Mouse (Mus musculus): ENCODE results near the gene Nsun4. TPM values are rescaled to one million over a fixed set of nuclear protein-coding genes. Genes with fewer than 3 reads are reported as not detected.

Nsun4 gene
- polyA plus RNA-seq, 1 experiment = not detected

DNA sequence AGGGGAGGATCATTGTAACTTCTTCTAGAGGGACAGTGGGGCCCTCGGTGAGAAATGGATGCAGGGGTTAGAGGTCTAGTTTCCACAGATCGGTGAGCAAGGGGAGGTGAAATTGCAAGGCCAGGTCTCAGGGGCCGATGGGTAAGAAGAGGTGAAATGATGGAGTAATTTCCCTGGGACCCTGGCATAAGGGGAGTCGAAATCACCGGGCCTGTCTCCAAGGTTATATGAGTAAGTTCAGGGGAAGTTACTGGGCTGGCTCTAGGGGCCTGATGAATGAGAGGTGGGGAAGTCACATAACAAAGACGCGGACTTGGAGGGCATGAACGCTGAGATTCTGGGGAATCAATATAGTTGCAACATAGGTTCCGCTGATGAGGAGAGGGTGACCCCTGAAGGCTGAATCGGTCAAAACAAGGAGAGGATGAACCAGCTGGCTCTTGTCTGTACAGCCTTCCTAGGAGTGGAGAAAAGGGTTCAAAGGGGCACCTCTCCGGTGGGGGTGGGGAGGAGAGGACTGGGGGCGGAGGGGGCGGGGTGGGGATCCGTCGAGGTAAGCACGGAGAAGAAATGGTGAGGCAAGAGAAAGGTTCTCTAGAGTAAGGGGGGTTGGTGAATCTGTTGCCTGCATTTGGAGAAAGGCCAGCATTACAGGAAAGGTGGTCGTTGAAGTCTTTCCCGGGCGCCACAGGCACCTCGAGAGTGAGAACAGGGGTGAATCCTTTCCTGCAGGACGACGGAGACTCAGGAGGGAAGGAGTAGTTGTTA, 966 bp downstream of the Nsun4 start:
- 10% methylated on average over 22 of the region's 22 CpGs for WGBS
- TF ChIP-seq POLR2A (IDR thresholded peaks at IDR 0.05; ENCODE audit: insufficient read depth, low read depth, low read length) (no peak), CTCF (IDR thresholded peaks at IDR 0.05; ENCODE audit: insufficient read depth, low read depth, low read length) (no peak)

DNA sequence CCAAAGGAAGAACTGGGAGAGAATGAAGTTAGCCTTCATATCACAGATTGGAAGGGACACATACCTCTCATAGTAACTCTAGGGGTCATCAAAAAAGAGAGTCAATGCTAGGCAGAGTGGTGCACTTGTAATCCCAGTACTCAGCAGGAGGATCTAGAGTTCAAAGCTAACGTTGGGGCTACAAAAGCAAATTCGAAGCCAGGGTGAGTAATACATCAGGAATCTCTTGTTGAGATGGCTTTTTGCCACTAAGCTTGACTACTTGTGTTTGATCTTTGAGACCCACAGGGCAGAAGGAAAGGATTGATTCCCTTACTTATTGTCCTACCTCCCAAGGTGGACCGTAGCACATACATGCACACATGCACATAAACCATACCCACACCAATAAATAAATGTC, 4.5 kb downstream of the Nsun4 start:
- peaks cover 2% of the 10 kb centered on the region; the same call in 1 of the 2 replicates for H3K4me1 ChIP-seq (ENCODE audit: control insufficient read depth, insufficient read depth, low read length)
- H3K4me3 ChIP-seq (ENCODE audit: insufficient read depth, low read depth, low read length) = no peak overlapping the region
- TF ChIP-seq CTCF (IDR thresholded peaks at IDR 0.05; ENCODE audit: insufficient read depth, low read depth, low read length) (no peak), POLR2A (IDR thresholded peaks at IDR 0.05; ENCODE audit: insufficient read depth, low read depth, low read length) (no peak)
- no peak overlapping the region for H3K27ac ChIP-seq (ENCODE audit: insufficient read depth, low read depth, low read length)
- WGBS = 79% methylated on average over 3 of the region's 3 CpGs

More for the DNA sequence above, 966 bp downstream of the Nsun4 start:
- Histone ChIP-seq H3K4me1 (ENCODE audit: control insufficient read depth, insufficient read depth, low read length) (peaks cover 2% of the 10 kb centered on the region; the same call in 1 of the 2 replicates), H3K27ac (ENCODE audit: insufficient read depth, low read depth, low read length) (peak overlapping the region; percentile 10; the same call in 1 of the 2 replicates), H3K4me3 (ENCODE audit: insufficient read depth, low read depth, low read length) (peak overlapping the region; percentile 81)

DNA sequence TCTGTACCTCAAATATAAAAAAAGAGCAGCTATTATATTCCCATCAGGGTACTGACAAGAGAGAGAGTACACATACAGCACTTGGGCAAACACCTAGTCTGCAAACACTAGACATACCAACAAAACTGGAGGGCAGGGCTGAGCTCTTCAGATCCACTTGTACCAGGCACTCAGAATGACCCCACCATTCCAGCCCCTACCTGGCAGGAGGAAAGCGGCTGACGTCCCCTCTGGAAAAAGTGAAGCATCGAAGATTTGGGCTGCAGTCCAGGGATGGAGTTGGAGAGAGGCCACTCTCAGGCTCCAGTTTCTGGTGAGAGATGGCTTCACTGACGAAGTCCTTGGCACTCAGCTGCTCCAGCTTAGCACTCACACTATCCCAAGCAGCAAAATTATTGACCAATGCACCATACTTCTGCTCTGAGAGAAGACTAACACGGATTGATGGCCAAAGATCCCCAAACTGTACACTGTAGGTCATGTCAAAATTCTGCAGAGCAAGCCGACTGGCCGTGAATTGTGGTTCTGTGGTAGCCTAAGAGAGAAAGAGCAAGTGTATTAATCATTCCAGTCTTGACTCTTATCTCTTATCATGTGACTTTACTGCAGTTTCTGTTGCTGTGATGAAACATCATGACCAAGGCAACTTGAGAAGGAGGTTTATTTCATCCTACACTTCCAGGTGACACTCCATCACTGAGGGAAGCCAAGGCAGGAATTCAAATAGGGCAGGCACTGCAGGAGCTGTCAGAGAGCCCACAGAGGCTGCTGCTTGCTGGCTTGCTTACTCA, 5.4 kb downstream of the Nsun4 start:
- WGBS = 84% methylated on average over 7 of the region's 7 CpGs
- Histone ChIP-seq H3K4me1 (ENCODE audit: control insufficient read depth, insufficient read depth, low read length) (peaks cover 2% of the 10 kb centered on the region; the same call in 1 of the 2 replicates), H3K27ac (ENCODE audit: insufficient read depth, low read depth, low read length) (no peak overlapping the region), H3K4me3 (ENCODE audit: insufficient read depth, low read depth, low read length) (no peak overlapping the region)
- TF ChIP-seq POLR2A (IDR thresholded peaks at IDR 0.05; ENCODE audit: insufficient read depth, low read depth, low read length) (no peak), CTCF (IDR thresholded peaks at IDR 0.05; ENCODE audit: insufficient read depth, low read depth, low read length) (no peak)

DNA sequence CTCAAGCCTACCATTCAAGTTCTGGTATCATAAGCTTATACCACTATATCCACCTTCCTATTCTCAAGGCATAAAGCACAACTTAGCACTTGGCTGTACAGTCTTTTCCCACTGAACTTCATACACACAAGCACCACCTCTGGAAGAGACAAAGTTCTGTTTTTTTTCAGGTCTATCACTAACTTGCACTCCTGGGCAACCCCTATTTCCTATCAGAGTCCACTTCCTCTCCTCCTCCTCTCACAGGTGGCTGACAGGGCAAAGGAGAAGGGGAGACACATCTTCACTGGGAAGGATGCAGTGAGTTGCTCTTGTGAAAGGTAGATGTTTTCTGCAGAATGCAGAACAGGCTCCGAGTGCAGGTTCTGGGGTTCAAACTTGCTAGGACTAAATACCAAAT, 6.0 kb downstream of the Nsun4 start:
- Histone ChIP-seq H3K4me1 (ENCODE audit: control insufficient read depth, insufficient read depth, low read length) (no peaks in the 10 kb centered on the region), H3K4me3 (ENCODE audit: insufficient read depth, low read depth, low read length) (no peak overlapping the region), H3K27ac (ENCODE audit: insufficient read depth, low read depth, low read length) (no peak overlapping the region)
- TF ChIP-seq POLR2A (IDR thresholded peaks at IDR 0.05; ENCODE audit: insufficient read depth, low read depth, low read length) (no peak), CTCF (IDR thresholded peaks at IDR 0.05; ENCODE audit: insufficient read depth, low read depth, low read length) (no peak)
- 100% methylated on average over 1 of the region's 1 CpGs for WGBS

DNA sequence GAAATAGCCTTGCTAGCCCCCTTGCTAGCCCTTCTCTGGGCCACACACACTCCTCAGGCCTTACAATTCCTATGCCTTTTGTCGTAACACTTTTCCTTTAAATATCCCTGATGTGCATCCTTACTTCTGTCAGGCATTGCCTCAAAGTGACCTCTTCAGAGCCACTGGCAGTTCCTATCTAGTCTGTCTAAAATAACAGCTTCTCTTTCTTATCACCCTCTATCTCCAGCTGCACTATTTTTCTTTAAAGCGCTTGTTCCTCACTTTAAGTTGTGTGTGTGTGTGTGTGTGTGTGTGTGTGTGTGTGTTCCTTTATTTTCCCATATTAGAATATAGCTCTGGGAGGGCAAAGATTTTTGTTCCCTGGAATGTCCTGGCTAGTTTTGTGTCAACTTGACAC, 7.1 kb downstream of the Nsun4 start:
- H3K27ac ChIP-seq (ENCODE audit: insufficient read depth, low read depth, low read length) = no peak overlapping the region
- H3K4me1 ChIP-seq (ENCODE audit: control insufficient read depth, insufficient read depth, low read length) = no peaks in the 10 kb centered on the region
- H3K4me3 ChIP-seq (ENCODE audit: insufficient read depth, low read depth, low read length) = no peak overlapping the region
- 90% methylated on average over 2 of the region's 2 CpGs for WGBS
- TF ChIP-seq CTCF (IDR thresholded peaks at IDR 0.05; ENCODE audit: insufficient read depth, low read depth, low read length) = no peak
- no peak for TF ChIP-seq POLR2A (IDR thresholded peaks at IDR 0.05; ENCODE audit: insufficient read depth, low read depth, low read length)

DNA sequence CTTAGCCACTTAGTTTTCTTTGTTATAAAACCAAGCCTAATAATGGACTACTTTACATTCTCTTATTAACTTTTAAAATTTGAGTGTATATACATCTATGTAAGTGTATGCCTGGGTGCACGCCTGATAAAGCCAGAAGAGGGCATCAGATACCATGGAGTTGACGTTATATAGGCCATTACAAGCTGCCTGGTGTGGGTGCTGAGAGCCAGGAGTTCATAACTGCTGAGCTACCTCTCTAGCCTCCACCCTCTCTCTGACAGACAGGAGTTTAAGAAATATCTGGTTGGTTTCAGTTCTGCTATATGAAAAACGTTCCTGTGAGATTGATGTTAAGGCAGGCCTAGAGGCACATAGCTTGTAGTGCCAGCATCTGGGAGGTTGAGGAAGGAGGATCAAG, 11.5 kb downstream of the Nsun4 start:
- Histone ChIP-seq H3K4me3 (ENCODE audit: insufficient read depth, low read depth, low read length) (no peak overlapping the region), H3K4me1 (ENCODE audit: control insufficient read depth, insufficient read depth, low read length) (no peaks in the 10 kb centered on the region), H3K27ac (ENCODE audit: insufficient read depth, low read depth, low read length) (no peak overlapping the region)
- 81% methylated on average over 3 of the region's 3 CpGs for WGBS
- TF ChIP-seq POLR2A (IDR thresholded peaks at IDR 0.05; ENCODE audit: insufficient read depth, low read depth, low read length) (no peak), CTCF (IDR thresholded peaks at IDR 0.05; ENCODE audit: insufficient read depth, low read depth, low read length) (no peak)

DNA sequence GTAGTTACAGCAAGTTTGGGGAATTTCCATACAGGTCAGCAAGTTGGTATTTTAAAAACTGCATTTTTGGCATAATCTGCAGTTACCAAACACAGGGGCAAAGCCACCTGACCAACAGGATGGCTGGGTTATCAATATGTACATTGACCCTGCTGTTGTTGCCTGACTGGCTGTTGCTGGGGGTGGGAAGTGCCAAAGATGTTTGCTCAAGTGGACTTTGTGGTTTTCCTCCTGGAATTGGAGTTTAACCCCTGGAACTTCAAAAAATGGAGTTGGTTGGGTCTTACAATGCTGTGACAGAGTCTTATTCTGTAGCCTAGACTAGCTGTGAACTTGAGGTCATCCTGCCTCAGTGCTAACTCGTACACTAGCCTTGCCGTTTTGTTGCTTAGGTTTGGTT, 13.2 kb downstream of the Nsun4 start:
- Histone ChIP-seq H3K27ac (ENCODE audit: insufficient read depth, low read depth, low read length) (no peak overlapping the region), H3K4me1 (ENCODE audit: control insufficient read depth, insufficient read depth, low read length) (no peaks in the 10 kb centered on the region), H3K4me3 (ENCODE audit: insufficient read depth, low read depth, low read length) (no peak overlapping the region)
- whole genome bisulfite sequencing = 96% methylated on average over 2 of the region's 2 CpGs
- TF ChIP-seq CTCF (IDR thresholded peaks at IDR 0.05; ENCODE audit: insufficient read depth, low read depth, low read length) = no peak
- TF ChIP-seq POLR2A (IDR thresholded peaks at IDR 0.05; ENCODE audit: insufficient read depth, low read depth, low read length) = no peak

DNA sequence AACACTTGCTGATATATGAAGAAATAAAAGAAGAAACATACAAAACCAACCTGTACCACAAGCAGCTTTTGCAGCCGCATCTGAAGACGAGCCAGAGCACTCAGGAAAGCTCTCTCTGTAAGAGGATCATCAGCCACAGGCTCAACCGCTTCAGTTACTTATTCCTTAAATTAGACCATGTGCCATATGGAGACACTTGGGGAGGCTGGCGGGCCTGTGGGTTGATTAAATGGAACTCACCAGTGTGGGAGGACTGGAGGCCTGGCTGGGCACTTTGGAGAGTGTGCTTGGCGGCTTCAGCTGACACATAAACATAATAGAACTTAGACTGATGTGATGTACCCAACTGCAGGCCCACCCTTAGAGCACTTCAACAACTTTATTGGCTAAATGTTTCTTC, 20.3 kb downstream of the Nsun4 start:
- Histone ChIP-seq H3K4me3 (ENCODE audit: insufficient read depth, low read depth, low read length) (no peak overlapping the region), H3K27ac (ENCODE audit: insufficient read depth, low read depth, low read length) (no peak overlapping the region), H3K4me1 (ENCODE audit: control insufficient read depth, insufficient read depth, low read length) (no peaks in the 10 kb centered on the region)
- WGBS = 90% methylated on average over 5 of the region's 5 CpGs
- TF ChIP-seq CTCF (IDR thresholded peaks at IDR 0.05; ENCODE audit: insufficient read depth, low read depth, low read length) = no peak
- TF ChIP-seq POLR2A (IDR thresholded peaks at IDR 0.05; ENCODE audit: insufficient read depth, low read depth, low read length) = no peak

DNA sequence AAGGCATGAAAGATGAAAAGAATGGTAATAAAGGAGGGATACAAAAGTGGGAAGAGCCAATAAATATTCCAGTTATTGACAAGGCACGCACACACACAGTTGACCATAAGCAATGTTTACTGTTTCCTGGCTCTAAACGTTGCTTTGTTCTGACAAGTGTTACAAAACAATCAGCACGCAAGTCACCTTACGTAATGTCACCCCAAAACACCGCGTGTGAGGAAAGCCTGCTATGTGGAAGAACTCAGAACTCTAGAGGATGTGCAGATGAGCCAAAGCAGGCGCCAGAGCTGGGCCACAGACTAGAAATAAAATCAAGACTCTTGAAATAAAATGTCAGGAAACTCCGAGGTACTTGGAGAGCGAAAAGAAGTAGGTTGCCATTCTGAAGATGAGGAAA, 20.8 kb downstream of the Nsun4 start:
- H3K27ac ChIP-seq (ENCODE audit: insufficient read depth, low read depth, low read length) = no peak overlapping the region
- 95% methylated on average over 9 of the region's 9 CpGs for WGBS
- H3K4me1 ChIP-seq (ENCODE audit: control insufficient read depth, insufficient read depth, low read length) = no peaks in the 10 kb centered on the region
- TF ChIP-seq CTCF (IDR thresholded peaks at IDR 0.05; ENCODE audit: insufficient read depth, low read depth, low read length) = no peak
- no peak for TF ChIP-seq POLR2A (IDR thresholded peaks at IDR 0.05; ENCODE audit: insufficient read depth, low read depth, low read length)
- no peak overlapping the region for H3K4me3 ChIP-seq (ENCODE audit: insufficient read depth, low read depth, low read length)

Data from olfactory bulb, adult 2 months (tissue).